Mouse (Mus musculus) lung, adult 2 months (tissue): ENCODE results near the gene Eefsec. TPM values are rescaled to one million over a fixed set of nuclear protein-coding genes. Genes with fewer than 3 reads are reported as not detected.
A peak's percentile ranks its signal among the peaks of the same experiment; 100 is the strongest.

ENCODE experiments used
- DNase-seq: peaks from one replicate; pipeline ENCODE4 v3.0.0; 2022
- H3K4me1 ChIP-seq: fragments of 200-500 bp; 2 replicates; pipeline ENCODE4 v1.6.1; 2011; ENCODE audit warnings: low read length; ENCODE audit not compliant: control insufficient read depth, insufficient read depth
- H3K4me3 ChIP-seq: fragments of 200-500 bp; replicated peaks from 2 replicates; pipeline ENCODE3; 2011; ENCODE audit warnings: low read depth, mild to moderate bottlenecking, control low read depth, low read length; ENCODE audit errors: extremely low read depth
- CTCF ChIP-seq: fragments of 200-500 bp; IDR thresholded peaks from 2 replicates; pipeline ENCODE4 v1.5.1; 2011; ENCODE audit warnings: mild to moderate bottlenecking, low read length, control low read depth; ENCODE audit not compliant: insufficient read depth
- POLR2A ChIP-seq: fragments of 200-500 bp; IDR thresholded peaks from 2 replicates; pipeline ENCODE4 v1.6.1; 2011; ENCODE audit warnings: low read depth, mild to moderate bottlenecking, control low read depth, low read length, borderline replicate concordance; ENCODE audit errors: extremely low read depth
- WGBS: fragments of 180-500 bp; shearing (Covaris S2); methylation state at CpG from one replicate; pipeline ENCODE4 v1.1.7; 2018; 5-methylcytosine and 5-hydroxymethylcytosine counted together
- polyA plus RNA-seq: library from polyadenylated mRNA; depleted of rRNA; stranded (reverse); fragments of >200 nt; gene quantifications from 2 replicates; pipeline ENCODE4 v1.2.3, GENCODE M21; 2012

Gene Eefsec
- polyA plus RNA-seq, 1 experiment = 16.9 TPM

DNA sequence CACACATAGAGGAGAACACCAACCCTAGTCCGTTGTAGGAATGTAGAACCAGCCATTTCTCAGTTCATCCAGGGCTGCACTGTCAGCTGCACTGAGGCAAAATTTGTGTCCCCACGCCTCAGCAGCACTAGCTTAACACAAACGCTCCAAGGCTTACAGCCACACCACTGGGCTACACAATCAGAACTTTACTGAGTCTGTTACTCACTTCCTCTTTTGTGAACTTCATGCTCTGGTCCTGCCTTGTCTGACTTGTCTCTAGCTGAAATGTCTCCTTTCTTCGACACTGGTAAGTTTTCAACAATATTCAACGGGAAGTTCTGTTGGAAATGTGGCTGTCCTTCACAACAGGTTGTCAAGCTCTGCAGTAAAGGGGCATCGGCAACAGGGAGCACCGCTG is 10.7 kb downstream of the Eefsec start:
- DNase-seq = no peak
- no peak for TF ChIP-seq CTCF
- no peak for TF ChIP-seq POLR2A
- Histone ChIP-seq H3K4me3 (no peak overlapping the region), H3K4me1 (no peaks in the 10 kb centered on the region)
- 76% methylated on average over 7 of the region's 7 CpGs for WGBS

- TF ChIP-seq POLR2A (no peak), CTCF (peak; percentile 85)
- no peak overlapping the region for H3K4me3 ChIP-seq
- 20% methylated on average over 4 of the region's 4 CpGs for WGBS
- DNase-seq = peak; percentile 22
- H3K4me1 ChIP-seq = no peaks in the 10 kb centered on the region
These were observed 15.1 kb downstream of the Eefsec start for GRCm38 (mm10) chr6:88431202-88431601.

GRCm38 (mm10) chr6:88416130-88416758 is 30.1 kb downstream of the Eefsec start:
- TF ChIP-seq POLR2A = no peak
- TF ChIP-seq CTCF = no peak
- 73% methylated on average over 7 of the region's 7 CpGs for WGBS

GRCm38 (mm10) chr6:88412604-88413003 is 33.7 kb downstream of the Eefsec start:
- no peak for TF ChIP-seq CTCF
- TF ChIP-seq POLR2A = no peak
- Histone ChIP-seq H3K4me3 (no peak overlapping the region), H3K4me1 (no peaks in the 10 kb centered on the region)
- 58% methylated on average over 2 of the region's 2 CpGs for WGBS
- no peak for DNase-seq

More at GRCm38 (mm10) chr6:88416130-88416758, 30.1 kb downstream of the Eefsec start:
- Histone ChIP-seq H3K4me3 (no peak overlapping the region), H3K4me1 (no peaks in the 10 kb centered on the region)
- no peak for DNase-seq

GRCm38 (mm10) chr6:88409492-88409891 is 36.8 kb downstream of the Eefsec start:
- DNase-seq = no peak
- 79% methylated on average over 5 of the region's 5 CpGs for WGBS
- no peak for TF ChIP-seq CTCF
- TF ChIP-seq POLR2A = no peak
- Histone ChIP-seq H3K4me1 (no peaks in the 10 kb centered on the region), H3K4me3 (no peak overlapping the region)

DNA sequence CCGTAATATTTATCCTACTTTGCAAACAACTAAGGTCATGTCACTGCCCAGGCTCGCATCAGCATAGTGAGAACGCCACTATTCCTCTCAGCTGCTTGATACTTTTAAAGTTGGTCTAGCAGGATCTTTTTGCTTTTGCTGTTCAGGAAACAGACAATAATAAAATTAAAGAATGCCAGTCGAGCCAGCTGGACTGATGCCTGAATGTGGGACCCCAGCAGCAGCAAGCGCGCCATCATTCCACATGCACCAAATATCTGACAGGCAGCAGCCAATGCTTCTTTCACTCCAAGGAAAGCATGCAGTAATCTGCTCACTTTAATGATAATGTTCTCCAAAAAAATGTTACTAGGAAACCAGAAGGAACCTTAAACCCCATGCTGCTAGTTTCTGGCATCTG is 45.9 kb downstream of the Eefsec start:
- 66% methylated on average over 6 of the region's 6 CpGs for WGBS

DNA sequence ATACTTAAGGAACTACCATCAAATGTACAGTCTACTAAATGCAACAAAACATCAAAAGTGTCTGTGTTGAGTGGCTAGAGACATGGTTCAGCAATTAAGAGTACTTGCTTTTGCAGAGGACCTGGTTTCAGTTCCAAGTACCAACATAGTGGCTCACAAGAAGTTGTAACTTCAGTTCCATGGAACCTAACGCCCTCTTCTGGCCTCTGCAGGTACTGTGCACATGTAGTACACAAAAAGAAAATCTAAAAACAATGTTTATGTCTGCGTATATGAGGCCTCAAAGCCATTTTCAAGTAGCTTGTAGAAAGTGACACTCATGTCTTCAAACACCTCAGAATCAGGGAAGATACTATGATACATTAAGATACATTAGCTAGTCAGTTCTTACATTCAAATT is 48.4 kb downstream of the Eefsec start:
- Histone ChIP-seq H3K4me1 (no peaks in the 10 kb centered on the region), H3K4me3 (no peak overlapping the region)
- no peak for TF ChIP-seq CTCF
- no peak for TF ChIP-seq POLR2A
- WGBS = 79% methylated on average over 2 of the region's 2 CpGs
- DNase-seq = no peak

More for the DNA sequence above, 45.9 kb downstream of the Eefsec start:
- Histone ChIP-seq H3K4me3 (no peak overlapping the region), H3K4me1 (no peaks in the 10 kb centered on the region)
- no peak for TF ChIP-seq CTCF
- no peak for DNase-seq

DNA sequence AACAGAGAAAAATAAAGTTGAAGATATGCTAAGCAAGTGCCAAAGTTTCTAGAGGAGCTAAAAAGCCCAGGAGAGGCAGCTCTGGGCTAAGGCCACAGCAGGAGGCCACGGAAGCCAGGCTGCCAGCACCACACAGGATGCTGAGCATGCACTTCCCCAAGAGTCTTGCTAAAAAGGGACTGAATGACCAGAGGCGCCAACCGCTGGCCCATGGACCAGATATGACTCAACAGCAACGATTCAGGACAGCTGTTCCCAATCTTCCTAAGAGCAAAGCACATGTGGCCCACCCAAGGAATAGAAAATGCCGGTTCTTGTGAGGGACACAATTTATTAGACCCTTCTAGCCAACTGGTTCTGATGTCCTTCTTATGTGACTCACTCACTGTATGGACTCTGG is 57.4 kb downstream of the Eefsec start:
- Histone ChIP-seq H3K4me3 (no peak overlapping the region), H3K4me1 (no peaks in the 10 kb centered on the region)
- 69% methylated on average over 5 of the region's 5 CpGs for WGBS
- no peak for DNase-seq
- TF ChIP-seq CTCF = no peak

DNA sequence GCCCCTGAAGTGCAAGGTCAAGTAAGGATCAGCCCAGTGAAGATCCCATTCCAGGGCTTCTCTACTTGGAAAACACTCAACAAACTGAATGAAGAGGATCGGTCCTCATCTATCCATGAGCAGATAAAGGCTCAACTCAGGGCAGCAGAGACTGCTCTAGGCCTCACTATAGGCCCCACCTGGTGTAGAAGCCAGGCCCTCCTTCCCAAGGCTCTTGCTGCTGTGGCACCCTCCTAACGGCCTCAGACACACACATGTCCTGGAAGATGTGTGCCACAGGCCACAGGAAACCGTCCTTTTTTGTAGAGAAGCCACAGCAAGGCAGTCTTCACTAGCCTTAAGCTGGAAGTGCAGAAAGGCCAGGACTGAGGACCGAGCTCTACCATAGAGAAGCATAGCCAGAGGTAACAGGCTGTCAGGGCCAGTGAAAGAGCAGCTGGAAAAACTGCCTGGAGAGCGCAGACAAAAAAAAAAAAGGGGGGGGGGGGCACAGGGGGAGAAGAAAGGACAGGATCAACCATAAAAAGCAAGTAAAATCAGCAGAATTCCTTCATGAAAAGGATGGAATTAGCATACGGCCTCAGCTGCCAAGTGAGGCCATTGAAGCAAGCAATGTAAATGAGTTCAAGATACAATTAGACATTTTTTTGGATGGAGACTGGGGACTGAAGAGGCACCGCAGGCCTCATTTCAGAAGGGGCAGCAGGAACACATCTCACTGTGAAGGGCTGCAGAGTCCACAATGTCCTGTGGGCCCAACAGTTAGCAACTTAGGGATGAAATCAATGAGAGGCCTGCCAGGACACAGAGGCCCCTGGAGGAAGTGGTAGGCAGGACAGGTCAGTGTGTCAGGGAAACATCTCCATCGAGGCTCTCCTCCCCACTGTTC is 58.3 kb downstream of the Eefsec start:
- DNase-seq = no peak
- no peak for TF ChIP-seq CTCF
- TF ChIP-seq POLR2A = no peak
- WGBS = 70% methylated on average over 8 of the region's 8 CpGs
- H3K4me3 ChIP-seq = no peak overlapping the region
- H3K4me1 ChIP-seq = no peaks in the 10 kb centered on the region
